Mouse (Mus musculus) activated CD4-positive, CD25-positive, alpha-beta regulatory T cell, adult 4 months (primary cell): Measurements from ENCODE around the gene Smarcd2. TPM values are rescaled to one million over a fixed set of nuclear protein-coding genes. Genes with fewer than 3 reads are reported as not detected.
"Not testable (repeated sequence)": the region's sequence is repeated elsewhere in the genome, so short reads cannot be mapped to it uniquely, and the experiment has no call there.

Source experiments
- ATAC-seq: one replicate; pipeline ENCODE4 v1.8.0; 2017
- polyA plus RNA-seq, 2 experiments: library from polyadenylated mRNA; unstranded; fragments of 100-300 nt; shearing (Covaris generic); gene quantifications; one replicate each; pipeline ENCODE4 v1.2.1; 2017

The Smarcd2 gene
- polyA plus RNA-seq, 2 experiments from 2014 or later: 17.6 to 23.2 TPM

DNA sequence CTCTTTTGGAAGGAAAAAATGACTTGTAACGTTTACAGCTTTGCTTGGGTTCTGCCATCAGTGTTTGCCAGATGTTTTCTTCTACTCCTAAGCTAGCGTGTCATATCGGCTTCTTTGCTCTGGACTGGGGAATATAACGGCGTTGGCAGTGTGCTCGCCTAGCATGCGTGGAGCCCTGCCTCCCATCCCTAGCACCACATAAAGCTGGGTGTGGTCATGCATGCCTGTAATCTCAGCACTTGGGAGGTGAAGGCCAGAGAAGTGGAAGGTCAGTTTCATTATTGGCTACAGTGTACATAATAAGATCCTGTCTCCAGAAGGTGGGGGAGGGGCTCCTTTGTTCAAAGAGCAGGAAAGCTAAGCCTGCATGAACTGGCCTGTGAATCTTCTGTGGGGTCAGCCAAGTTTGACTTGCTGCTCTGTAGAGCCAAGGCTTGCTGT lies 2.2 kb upstream of the Smarcd2 start:
- ATAC-seq: no peak

- ATAC-seq: no peak
Measured at GRCm38 (mm10) chr11:106274374-106274773, 1.6 kb upstream of the Smarcd2 start.

GRCm38 (mm10) chr11:106273811-106274210 lies 1.0 kb upstream of the Smarcd2 start:
- no peak for ATAC-seq

GRCm38 (mm10) chr11:106273311-106273684 lies 526 bp upstream of the Smarcd2 start:
- ATAC-seq: no peak

DNA sequence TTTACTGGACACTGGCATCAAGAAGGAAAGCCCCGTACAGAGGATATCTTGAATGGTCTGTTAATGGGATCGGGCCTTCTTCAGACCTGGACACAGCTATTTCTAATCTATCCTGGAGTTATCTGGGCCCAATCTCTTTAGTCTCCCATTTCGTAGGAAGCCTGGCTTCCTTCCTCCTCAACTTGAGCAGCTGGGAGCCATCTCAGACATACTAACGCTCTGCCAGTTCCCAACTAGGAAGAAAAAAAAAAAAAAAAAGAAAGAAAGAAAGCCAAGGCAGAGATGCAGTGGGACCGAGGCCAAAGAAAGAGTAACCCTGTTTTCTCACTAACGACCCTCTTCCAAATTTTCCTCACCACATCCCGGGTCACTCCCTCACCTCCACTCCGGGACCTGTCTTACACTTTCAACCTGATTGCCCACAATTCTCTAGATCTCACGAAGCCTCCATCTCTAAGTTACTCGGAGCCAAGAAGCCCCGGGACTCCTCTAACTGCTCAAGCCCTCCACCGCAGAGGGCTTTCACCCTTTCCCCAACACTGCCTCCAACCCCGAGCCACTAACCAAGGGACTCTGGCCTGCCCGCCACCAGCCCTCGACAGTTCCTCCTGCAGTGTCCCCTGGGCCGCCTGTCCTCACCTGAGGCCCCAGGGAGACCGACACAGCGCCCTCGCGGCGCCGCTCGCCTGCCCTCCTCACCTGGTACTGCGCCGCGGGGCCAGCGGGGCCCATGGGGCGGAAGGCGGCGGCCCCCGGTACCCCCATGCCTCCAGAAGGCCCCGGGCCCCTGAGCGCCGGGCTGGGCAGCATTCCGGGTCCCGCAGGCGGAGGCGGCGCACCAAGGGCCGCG lies 753 bp downstream of the Smarcd2 start:
- ATAC-seq: peak; percentile 4

DNA sequence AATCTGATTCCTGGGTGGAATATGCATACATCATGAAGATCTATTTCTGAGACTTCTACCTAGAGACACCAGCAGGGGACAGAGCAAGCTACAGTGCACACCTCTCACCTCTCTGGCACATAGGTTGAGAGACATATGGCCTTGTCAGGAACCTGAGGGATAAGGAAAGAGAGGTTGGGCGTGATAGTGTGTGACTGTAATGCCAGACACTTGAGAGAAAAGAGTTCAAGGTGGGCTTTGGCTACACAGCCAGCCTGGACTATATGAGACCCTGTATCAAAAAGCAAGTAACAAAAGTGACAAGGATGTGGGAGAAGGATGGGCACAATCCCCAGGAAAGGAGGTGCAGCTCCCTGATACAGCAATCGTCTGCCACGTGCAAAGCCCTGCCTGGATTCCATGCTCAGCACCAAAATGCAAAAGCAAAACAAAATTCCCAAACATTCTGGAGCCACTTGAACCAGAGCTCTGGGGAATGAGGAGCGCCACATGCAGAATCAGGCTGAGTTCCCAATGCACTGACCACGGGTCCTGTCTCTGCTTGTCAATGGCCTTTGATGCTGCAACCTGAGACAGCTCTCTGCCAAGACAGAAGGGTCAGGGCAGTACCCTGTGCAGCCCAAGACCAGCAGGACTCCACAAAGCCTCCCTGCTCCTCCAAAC lies 1.5 kb downstream of the Smarcd2 start:
- ATAC-seq: no peak

- ATAC-seq: no peak
Measured at GRCm38 (mm10) chr11:106269060-106269431, 3.7 kb downstream of the Smarcd2 start.

DNA sequence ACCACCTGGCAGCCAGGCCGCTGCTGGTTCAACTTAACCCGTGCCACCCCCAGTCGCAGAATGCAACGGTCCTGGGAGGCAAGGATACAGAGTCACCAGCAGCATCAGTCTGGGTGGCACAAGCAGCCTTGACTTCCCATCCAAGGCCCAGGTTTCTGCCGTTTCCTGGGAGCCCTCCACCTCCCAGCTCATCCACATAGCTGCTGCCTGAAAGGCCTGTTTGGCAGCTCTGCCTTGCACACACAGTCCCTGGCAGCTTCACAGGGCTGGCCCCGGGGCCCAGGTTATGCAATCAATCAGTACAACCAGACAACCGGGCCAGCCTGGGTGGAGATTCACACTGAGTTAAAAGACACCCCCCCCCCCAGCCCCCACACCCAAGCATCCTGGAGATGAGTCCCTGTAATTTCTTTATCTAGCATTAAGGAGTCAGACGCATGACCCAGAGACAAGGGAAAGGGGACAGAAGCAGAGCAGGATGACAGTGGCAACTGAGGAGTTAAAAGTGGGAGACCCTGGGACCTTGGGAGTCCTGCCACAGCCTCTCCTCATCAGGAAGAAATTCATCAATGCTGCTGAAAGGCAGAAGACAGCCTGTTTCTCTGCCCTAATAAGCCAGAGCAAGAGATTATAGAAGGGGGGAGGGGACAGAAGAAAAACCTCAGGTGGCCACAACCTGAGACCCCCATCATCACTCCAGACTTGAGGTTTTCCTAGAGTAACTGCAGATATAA lies 4.3 kb downstream of the Smarcd2 start:
- ATAC-seq: no peak

DNA sequence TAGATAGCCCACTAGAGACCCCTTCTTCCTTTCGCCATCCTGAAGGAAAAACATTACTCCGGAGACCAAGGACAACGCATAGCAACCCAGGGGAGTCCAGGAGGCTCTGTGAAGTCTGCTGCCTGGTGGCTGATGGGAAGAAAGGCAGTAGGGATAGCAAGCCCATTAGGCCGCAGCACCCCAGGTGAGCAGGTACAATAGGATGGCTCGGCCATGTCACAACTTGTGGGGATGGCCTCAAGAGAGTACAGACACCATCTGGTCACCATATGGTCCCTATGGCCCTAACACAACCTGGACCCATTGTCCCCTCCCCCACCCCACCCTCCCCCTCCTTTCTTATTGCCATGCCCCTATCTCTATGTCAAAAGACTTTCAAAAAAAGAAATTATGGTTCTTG lies 4.9 kb downstream of the Smarcd2 start:
- no peak for ATAC-seq

DNA sequence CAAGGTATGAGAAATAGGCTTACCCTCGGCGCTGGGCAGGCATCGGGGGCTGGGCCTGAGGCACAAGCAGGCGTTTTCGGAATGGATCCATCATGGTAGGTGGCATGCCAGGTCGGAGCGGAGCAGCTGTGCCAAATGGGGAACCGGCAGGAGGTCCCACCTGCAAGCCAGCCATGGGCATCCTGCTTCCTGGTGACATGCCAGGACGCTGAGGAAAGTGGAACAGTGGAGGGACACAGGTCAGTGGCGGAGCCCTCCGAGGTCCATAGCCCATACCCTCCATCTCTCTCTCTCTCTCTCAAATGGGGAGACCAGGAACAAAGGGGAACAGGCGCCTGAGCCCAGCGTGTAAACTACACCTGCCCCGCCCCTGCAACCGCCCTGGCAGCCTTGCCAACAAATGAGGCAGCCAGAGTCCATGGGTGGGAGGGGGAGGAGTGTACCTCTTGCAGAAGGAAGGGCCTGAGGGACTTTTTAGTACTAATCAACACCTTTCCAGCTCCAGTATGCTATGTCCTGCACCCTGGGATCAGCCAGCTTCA lies 5.4 kb downstream of the Smarcd2 start:
- no peak for ATAC-seq

DNA sequence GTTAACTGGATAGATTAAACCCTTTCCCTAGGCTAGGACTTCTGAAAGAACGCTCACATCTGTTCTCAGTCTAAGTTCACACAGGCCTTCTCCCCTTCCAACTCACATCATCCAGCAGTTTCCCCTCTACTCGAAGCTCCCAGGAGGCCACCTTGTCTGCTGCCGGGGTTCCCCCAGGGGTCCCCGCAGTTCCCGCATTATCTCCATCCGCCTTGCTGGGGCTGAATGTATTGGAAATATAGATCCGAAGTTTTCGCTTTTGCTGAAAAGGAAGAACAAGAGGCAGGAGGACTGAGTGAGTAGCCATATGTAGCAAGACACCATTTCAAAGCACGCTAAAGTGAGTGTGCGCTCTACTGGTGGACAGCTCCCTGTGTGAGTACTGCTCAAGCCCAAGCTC lies 6.3 kb downstream of the Smarcd2 start:
- ATAC-seq: no peak

DNA sequence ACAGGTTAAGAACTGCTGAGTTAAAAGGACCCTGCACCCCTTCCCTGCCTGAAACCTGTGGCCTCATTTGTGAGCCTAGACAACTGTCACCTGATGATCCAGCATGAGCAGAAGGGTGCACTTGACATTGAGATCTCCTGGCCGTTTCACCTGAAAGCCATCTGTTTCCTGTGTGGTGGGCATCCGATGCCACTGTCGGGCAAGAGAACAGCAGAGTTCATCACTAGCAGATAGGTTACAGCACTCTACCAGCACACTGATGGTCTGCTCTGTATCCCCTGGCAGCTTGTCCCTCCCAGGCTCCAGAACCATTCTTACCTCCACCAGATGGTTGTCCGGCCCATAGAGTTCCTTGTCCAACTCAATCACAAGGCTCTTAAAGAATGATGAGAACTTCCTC lies 7.2 kb downstream of the Smarcd2 start:
- no peak for ATAC-seq

- no peak for ATAC-seq
Measured at GRCm38 (mm10) chr11:106264988-106265387, 7.8 kb downstream of the Smarcd2 start.

- no peak for ATAC-seq
Measured at GRCm38 (mm10) chr11:106263963-106264362, 8.8 kb downstream of the Smarcd2 start.

DNA sequence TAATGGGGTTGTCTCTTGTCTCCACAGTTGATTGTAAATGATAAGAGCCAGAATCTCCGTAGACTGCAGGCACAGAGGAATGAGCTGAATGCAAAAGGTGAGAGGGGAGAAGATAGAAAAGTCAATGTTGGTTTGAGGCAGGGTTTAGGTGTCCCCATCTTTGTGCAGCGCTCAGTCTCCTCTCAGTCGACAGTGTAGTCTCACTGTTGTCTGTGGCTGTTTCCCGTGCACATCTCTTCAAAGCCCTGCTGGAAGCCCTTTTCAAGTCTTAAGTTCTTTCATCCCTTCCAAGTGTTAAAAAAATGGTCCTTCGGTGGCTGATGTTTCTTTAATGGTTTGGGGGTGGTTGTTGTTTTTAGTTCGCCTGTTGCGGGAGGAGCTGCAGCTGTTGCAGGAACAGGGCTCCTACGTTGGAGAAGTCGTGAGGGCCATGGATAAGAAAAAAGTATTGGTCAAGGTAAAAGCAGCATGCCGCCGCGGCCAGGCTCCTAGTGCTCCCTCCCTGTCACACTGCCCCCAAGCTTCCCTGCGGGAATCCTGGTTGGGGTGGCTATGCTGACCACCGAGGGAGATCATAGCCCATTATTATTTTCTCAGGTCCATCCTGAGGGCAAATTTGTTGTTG lies 11.8 kb downstream of the Smarcd2 start:
- ATAC-seq: no peak

GRCm38 (mm10) chr11:106256775-106257174 lies 16.0 kb downstream of the Smarcd2 start:
- ATAC-seq: no peak

DNA sequence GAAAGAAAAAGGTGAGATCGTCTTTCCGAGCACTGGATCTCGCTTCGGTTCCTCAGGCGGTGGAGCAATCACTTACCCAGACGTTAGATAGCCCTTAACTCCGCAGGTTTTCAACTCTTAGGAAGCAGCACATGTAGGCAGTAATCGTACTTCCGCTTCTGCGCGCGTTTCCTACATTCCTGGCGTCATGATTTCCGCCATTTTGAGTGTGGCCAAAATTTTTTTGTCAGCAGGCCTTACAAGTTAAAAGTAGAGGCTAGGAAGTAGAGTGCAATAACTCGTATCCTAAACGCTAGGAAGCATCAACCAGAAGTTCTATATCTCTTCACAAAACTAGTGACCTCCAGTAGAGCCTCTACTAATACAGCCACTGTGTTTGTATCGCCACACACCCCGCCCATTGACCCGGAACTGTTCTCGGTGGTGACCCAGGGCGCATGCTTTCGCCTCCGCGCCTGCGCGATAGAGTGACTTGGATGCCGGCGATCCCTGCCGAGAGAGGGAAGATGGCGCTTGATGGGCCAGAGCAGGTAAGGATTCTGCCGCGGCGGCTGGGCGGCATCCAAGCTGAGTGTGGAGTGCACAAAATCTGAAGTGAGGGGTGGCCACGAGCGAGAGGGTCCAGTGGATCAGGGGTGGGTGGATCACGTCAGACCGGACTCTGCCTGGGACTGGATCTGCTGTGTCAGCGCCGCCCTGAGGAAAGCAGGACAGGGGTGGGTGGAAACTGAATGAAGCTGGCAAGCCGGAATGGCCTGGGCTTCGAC lies 16.9 kb downstream of the Smarcd2 start, which contains the start of the genes Ftsj3 and Psmc5:
Gene Ftsj3, minus strand, starts transcription at position 395 of the 767 bp plus-strand sequence.
Gene Psmc5, plus strand, starts transcription at position 470 of the 767 bp plus-strand sequence.
- ATAC-seq: peak; percentile 86

DNA sequence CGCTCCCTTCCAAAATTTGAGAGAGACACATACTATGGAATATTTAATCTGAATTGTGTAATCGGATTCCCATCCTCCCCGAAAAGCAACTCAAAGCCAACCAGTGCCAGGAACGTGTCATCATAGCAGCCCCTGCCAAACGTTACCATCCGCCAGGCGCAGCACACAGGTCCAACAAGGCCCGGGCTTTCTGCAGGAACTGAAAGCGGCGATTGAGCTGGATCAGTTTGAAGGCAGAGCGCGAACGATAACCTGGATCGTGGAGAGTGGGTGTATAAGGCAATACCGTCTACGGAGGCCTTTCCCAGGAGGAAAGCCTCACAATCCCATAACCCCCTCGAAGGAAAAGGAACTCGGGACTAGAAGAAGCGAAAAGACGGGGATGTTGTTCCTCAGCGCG lies 17.6 kb downstream of the Smarcd2 start:
- ATAC-seq: no peak

DNA sequence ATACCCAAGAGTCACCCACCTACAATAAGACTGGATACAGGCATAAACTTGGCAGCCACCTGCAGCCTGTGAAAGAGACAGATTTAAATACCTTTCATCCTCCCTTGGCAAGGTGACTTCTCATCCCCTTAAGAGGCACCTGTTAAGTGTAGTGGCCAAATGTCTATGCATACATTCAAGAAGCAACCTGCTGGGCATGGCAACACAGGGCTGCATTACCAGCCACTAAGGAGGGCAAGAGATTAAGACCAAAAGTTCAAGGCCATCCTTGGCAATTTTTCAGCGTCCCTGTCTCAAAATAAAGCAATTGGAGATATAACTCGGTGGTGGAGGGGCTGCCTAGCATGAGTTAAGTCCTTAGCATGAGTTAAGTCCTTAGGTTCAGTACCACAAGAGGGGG lies 18.0 kb downstream of the Smarcd2 start:
- no peak for ATAC-seq

DNA sequence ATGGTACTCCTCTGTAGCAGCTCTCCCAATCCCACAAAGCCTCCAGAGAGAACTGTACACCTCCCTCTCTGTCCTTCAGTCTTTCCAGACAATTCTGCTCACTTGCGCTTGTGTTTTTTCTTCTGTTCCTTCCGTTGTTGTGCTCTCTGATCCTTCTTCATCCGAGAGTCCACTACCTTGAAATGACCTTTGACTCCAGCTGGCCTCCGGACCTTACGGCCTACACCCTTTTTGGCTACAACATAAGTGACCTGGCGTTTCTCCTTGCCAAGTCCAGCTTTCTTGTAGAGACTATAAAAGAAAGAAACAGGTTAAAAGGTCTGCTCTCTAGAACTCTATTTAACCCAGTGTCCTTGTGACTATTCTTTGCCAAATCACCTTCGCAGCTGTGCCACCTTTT lies 23.4 kb downstream of the Smarcd2 start:
- ATAC-seq: no peak

DNA sequence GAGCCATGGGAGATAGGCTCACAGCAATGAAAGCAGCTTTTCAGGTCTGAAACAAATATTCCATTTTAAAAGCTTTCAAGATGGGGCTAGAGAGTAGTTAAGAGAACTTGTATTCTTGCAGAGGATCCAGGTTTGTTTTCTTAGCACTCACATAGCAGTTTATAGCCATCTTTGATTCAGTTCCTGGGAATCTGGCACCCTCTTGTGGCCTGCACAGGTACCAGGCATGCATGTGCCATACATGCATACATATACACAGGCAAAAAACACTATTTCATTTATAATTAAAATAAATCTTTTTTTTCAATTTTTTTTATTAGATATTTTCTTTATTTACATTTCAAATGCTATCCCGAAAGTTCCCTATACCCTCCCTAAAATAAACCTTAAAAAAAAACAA lies 25.9 kb downstream of the Smarcd2 start:
- ATAC-seq: no peak

GRCm38 (mm10) chr11:106233978-106234377 lies 38.8 kb downstream of the Smarcd2 start:
- not testable (repeated sequence) for ATAC-seq
